Mouse (Mus musculus) limb, embryonic 14.5 days (tissue): Measurements from ENCODE around the gene Coq2. TPM values are rescaled to one million over a fixed set of nuclear protein-coding genes. Genes with fewer than 3 reads are reported as not detected.

Experiments
- ATAC-seq: fragments of 200-750 bp; cut with Nextera tagmentation; 2 replicates; pipeline ENCODE4 v1.8.0; 2017; ENCODE audit warnings: low read depth, moderate number of reproducible peaks, moderate TSS enrichment; ENCODE audit not compliant: low FRiP score
- DNase-seq: peaks from one replicate; pipeline ENCODE4 v3.0.0-alpha.2; 2015; ENCODE audit warnings: low spot score
- H3K27ac ChIP-seq: fragments of 300-500 bp; sonication (generic); replicated peaks from 2 replicates; pipeline ENCODE4 v1.5.1; 2014; ENCODE audit warnings: low read depth, mild to moderate bottlenecking, low read length, moderate library complexity, mixed read lengths
- H3K27me3 ChIP-seq: fragments of 300-500 bp; sonication (generic); 2 replicates; pipeline ENCODE4 v1.6.1; 2014; ENCODE audit warnings: low read length, mixed read lengths; ENCODE audit not compliant: control insufficient read depth, insufficient read depth
- H3K36me3 ChIP-seq: fragments of 300-500 bp; sonication (generic); 2 replicates; pipeline ENCODE4 v1.6.1; 2014; ENCODE audit warnings: mild to moderate bottlenecking, low read length, moderate library complexity, mixed read lengths; ENCODE audit not compliant: control insufficient read depth, insufficient read depth
- H3K4me1 ChIP-seq: fragments of 300-500 bp; sonication (generic); 2 replicates; pipeline ENCODE4 v1.6.1; 2014; ENCODE audit warnings: antibody characterized with exemption, low read length, mixed read lengths; ENCODE audit not compliant: control insufficient read depth, insufficient read depth
- H3K4me2 ChIP-seq: fragments of 300-500 bp; sonication (generic); replicated peaks from 2 replicates; pipeline ENCODE4 v1.6.1; 2014; ENCODE audit warnings: low read depth, mild to moderate bottlenecking, low read length, moderate library complexity; ENCODE audit not compliant: severe bottlenecking
- H3K4me3 ChIP-seq: fragments of 300-500 bp; sonication (generic); replicated peaks from 2 replicates; pipeline ENCODE4 v1.5.1; 2014; ENCODE audit warnings: low read length
- H3K9ac ChIP-seq: fragments of 300-500 bp; sonication (generic); 2 replicates; pipeline ENCODE4 v1.6.1; 2014; ENCODE audit warnings: mild to moderate bottlenecking, low read depth, low read length, moderate library complexity; ENCODE audit not compliant: severe bottlenecking
- H3K9me3 ChIP-seq: fragments of 300-500 bp; sonication (generic); 2 replicates; pipeline ENCODE4 v1.6.1; 2016; ENCODE audit warnings: low read length; ENCODE audit not compliant: control insufficient read depth
- POLR2A ChIP-seq: fragments of 200-500 bp; IDR thresholded peaks from 2 replicates; pipeline ENCODE4 v1.8.0; 2012; ENCODE audit warnings: inconsistent platforms, mild to moderate bottlenecking, moderate library complexity, borderline replicate concordance; ENCODE audit not compliant: insufficient read depth, insufficient read length; ENCODE audit errors: extremely low read depth
- WGBS: fragments of 180-500 bp; shearing (Covaris S2); extraction: QIAGEN DNeasy Blood & Tissue Kit; methylation state at CpG from one replicate; pipeline ENCODE4 v1.1.7; 2014; 5-methylcytosine and 5-hydroxymethylcytosine counted together
- polyA plus RNA-seq, 2 experiments: library from polyadenylated mRNA; depleted of rRNA in 1 of 2; stranded (reverse) in 1 of 2; unstranded in 1 of 2; fragments of >200 nt; fragmentation: Nextera tagmentation in 1 of 2; extraction: Ambion mirVana in 1 of 2; gene quantifications; 2 replicates each; pipeline versions ENCODE4 v1.2.1 to v1.2.3; 2012 to 2014

Coq2 gene
- polyA plus RNA-seq, 2 experiments = 56.2 to 91.2 TPM

DNA sequence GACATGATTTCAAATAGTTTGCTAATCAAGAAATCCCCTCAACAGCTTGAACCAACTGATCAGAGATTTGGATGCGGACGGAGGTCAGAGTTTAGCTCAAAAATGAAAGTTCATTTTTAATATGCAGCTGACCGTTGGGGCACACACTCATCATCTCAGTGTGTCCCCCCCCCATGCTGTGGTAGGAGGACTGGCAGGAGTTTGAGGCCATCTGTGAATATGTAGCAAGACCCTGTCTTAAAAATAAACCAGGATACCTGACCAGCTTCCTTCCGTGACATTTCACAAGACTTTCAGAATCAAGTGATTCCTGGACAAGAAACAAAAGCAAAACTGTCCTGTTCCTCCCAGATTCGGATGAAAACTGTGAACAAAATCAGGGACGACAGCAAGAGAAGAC is 34.1 kb upstream of the Coq2 start:
- 92% methylated on average over 6 of the region's 6 CpGs for WGBS
- Histone ChIP-seq H3K4me1 (peaks cover 12% of the 10 kb centered on the region; the same call in 1 of the 2 replicates), H3K9ac (no peak overlapping the region), H3K27me3 (no peaks in the 10 kb centered on the region), H3K36me3 (no peaks in the 10 kb centered on the region), H3K27ac (no peak overlapping the region), H3K9me3 (no peaks in the 10 kb centered on the region), H3K4me3 (no peak overlapping the region), H3K4me2 (no peak overlapping the region)
- TF ChIP-seq POLR2A = no peak
- ATAC-seq (no peak), DNase-seq (no peak)

DNA sequence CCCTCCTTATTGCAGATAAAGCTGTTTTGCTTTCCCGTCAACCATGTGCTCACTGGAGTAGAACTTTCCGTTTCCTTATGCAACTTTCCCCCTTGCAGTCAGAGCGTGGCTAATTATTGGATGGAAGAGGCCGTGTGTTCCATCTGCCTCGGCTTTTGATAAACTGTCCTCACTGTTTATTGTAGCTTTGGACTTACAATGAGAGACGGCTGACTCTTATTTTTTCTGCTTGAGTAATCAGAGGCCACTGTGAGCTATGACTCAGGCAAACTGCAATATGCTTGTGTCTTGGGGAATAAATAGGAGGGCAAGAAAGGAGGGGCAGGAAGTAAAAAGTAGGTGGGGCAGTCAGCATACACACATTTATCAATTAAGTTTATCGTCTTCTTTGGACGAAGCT is 31.7 kb upstream of the Coq2 start:
- Histone ChIP-seq H3K27ac (no peak overlapping the region), H3K4me3 (no peak overlapping the region), H3K4me2 (no peak overlapping the region), H3K9me3 (no peaks in the 10 kb centered on the region), H3K4me1 (peaks cover 12% of the 10 kb centered on the region; the same call in 1 of the 2 replicates), H3K9ac (no peak overlapping the region), H3K36me3 (no peaks in the 10 kb centered on the region), H3K27me3 (no peaks in the 10 kb centered on the region)
- 86% methylated on average over 8 of the region's 8 CpGs for WGBS
- ATAC-seq = no peak
- TF ChIP-seq POLR2A = no peak
- DNase-seq = no peak

DNA sequence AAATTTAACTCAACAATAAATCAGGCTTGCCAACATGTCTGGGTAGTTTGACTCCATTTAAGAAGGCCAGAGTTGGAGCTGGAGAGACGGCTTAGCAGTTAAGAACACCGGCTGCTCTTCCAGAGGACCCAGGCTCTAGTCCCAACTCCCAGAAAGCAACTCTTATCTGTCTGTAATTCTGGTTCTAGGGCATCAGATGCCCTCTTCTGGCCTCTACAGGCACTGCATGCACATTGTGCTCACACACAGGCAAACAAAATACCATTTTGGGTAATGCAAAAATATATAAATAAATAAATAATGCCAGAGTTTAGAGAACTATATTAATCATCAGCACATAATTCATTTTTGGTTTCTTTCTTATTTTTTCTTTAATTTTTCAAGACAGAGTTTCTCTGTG is 29.3 kb upstream of the Coq2 start:
- TF ChIP-seq POLR2A = no peak
- Histone ChIP-seq H3K27me3 (no peaks in the 10 kb centered on the region), H3K36me3 (no peaks in the 10 kb centered on the region), H3K4me1 (no peaks in the 10 kb centered on the region), H3K9ac (no peak overlapping the region), H3K9me3 (no peaks in the 10 kb centered on the region), H3K27ac (no peak overlapping the region), H3K4me3 (no peak overlapping the region), H3K4me2 (no peak overlapping the region)
- DNase-seq = no peak
- ATAC-seq = no peak
- WGBS = 95% methylated on average over 2 of the region's 2 CpGs

DNA sequence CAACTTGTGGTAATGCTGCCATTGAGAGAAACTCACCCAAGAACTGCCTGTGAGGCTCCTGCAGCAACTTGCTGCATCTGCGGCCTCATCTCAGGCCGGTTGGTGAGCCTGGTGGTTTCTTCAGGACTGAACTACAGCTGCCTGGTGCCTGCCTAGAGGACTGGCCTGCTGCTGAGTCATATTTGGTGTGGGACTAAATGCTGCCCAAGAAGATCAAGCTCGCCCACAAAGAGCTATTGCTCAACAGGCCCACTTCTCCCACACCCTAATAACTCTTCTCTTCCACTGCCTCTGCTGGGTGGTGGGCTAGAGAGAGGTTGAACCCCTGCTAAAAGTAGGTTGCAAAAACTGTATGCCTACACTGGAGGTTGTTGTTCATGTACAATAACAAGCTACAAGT is 27.4 kb upstream of the Coq2 start:
- Histone ChIP-seq H3K4me1 (no peaks in the 10 kb centered on the region), H3K36me3 (no peaks in the 10 kb centered on the region), H3K4me3 (no peak overlapping the region), H3K9ac (no peak overlapping the region), H3K4me2 (no peak overlapping the region), H3K9me3 (no peaks in the 10 kb centered on the region), H3K27me3 (no peaks in the 10 kb centered on the region), H3K27ac (no peak overlapping the region)
- ATAC-seq = no peak
- no peak for DNase-seq
- TF ChIP-seq POLR2A = no peak
- 82% methylated on average over 3 of the region's 3 CpGs for whole genome bisulfite sequencing

DNA sequence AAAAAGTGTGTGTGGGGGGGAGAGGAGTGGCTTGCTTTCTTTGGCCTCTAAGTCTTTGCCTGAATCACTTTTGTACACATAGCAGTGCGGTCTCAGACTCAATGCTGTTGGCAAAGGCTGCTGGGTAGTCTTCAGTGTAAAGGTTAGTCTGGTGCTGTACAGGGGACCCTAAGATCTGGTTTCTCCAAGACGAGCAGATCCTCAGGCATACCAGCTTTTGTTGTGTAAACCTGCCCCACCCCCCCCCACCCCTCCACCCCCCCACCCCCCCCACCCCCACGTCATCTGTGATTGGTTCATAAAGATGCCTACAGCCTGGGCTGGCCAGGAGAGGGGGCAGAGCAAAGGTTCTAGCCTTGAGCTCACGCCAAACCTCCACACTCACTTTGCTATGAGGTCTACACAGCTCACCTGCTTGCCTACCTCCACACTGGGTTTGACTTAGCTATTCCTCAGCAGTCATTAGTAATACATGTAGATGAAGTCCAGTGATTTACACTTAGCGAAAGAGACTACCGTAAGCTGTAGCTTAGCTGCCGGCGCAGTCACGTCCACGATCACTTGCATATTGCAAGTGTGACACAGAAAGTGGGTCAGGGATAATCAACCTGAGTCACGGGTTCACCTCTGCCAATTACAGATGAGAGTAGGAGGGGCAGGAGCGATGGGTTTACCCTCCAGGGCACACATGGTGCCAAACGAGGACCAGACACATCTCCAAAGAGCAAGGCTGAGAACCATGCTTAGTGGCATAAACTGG is 26.1 kb upstream of the Coq2 start:
- no peaks in the 10 kb centered on the region for H3K27me3 ChIP-seq
- no peak overlapping the region for H3K9ac ChIP-seq
- DNase-seq (no peak), ATAC-seq (no peak)
- no peaks in the 10 kb centered on the region for H3K9me3 ChIP-seq
- no peak overlapping the region for H3K27ac ChIP-seq
- H3K4me2 ChIP-seq = no peak overlapping the region
- H3K36me3 ChIP-seq = no peaks in the 10 kb centered on the region
- no peak overlapping the region for H3K4me3 ChIP-seq
- TF ChIP-seq POLR2A = no peak
- 78% methylated on average over 13 of the region's 13 CpGs for WGBS
- H3K4me1 ChIP-seq = no peaks in the 10 kb centered on the region
